Mouse (Mus musculus): Measurements from ENCODE around the gene Casp2.

The Casp2 gene

GRCm38 (mm10) chr6:42276151-42276550 lies 11.4 kb downstream of the Casp2 start:
- no peak for DNase-seq (ENCODE audit: low read depth, low spot score)

DNA sequence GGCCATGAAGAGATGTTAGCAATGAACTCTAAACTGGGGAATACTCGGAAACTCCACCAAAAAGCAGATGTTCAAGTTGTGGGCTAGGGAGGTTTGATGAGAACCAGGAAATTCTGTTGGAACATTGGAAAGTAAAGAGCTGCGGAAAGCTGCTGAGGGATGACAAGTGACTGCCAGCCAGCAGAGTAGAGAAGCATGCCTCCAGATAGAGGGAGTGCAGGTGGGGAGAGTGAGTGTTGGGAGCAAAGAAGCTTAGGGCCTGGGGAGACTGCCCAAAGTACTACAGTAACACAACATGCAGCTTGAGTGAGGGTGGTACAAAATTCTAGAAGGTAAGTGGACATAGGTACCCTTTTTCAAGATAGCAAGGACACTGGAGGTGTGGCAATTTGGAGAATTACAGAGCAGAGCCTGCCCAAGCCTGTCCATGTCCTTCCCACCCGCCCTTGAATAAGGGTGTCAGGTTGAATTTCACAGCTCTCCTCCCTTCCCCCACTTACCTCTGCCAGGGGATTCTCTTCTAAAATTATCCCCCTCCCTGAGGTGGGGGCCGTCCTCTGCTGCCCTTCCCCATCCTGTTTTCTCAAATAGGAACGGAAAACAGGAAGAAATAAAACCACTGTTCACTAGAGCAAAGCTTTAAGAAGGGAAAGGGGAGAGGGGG lies 18.2 kb downstream of the Casp2 start:
- no peak for DNase-seq (ENCODE audit: low read depth, low spot score)

DNA sequence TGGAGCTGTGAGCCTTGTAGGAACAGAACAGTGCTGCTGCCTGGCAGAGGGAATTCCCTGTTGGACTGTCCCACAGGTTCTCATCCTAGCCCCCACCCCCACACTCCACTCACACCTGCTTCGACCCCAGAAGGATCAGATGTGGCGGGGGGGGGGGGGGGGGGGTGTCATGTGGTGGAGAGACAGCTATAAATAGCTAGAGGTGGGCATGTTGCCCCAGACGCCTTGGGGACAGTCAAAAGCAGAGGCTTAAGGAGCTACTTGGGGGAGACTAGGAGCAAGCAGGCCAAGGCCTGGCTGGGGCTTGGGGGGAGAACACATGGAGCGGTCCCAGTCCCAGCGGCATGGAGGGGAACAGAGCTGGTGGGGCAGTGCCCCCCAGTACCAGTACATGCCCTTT lies 21.7 kb downstream of the Casp2 start, which contains the start of gene Clcn1:
Gene Clcn1, plus strand, starts transcription at position 238 of the 400 bp plus-strand sequence.
- DNase-seq (ENCODE audit: low read depth, low spot score) = no peak

DNA sequence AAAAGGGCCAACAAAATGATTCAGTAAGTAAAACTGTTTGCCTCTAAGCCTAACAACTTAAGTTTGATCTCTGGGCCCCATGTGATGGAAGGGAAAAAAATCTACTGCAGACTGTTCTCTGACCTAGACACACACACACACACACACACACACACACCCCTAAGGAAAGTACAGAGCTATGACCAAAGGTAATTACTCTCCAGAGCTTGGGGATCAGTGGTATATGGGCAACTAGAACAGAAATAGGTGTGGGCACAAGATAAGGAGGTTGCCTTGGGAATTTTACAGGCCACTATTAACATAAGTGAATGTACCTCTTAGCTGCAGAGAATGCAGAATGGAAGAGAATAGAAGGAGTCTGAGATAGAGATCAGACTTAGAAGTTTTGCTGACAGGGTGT lies 22.8 kb downstream of the Casp2 start:
- no peak for DNase-seq (ENCODE audit: low read depth, low spot score)

- no peak for DNase-seq (ENCODE audit: low read depth, low spot score)
Measured at GRCm38 (mm10) chr6:42293327-42293726, 28.5 kb downstream of the Casp2 start.

DNA sequence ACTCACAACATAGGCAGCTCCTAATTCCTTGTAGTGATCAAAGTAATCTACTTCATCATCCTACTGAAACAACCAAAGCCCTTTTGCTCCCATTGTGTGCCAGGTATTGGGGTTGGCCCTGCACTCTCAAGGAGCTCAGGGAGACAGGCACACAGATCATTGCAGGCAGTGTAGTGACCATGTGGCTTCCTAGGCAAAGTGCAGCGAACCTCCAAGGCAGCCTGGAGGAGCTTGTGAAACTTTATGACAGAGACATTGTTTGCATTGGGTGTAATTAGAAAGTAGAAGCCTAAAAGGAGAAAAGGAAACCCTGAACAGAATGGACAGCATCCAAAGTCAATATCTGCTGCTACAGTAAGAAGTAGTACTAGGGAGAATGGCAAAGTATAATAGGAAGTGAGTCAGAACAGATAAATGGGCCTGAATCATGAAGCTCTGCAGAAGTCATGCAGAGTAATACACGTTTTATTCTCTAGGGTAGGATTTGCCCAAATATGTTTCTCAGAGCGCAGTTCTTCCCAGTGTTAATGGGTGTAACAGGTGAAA lies 30.8 kb downstream of the Casp2 start:
- DNase-seq (ENCODE audit: low read depth, low spot score) = no peak

DNA sequence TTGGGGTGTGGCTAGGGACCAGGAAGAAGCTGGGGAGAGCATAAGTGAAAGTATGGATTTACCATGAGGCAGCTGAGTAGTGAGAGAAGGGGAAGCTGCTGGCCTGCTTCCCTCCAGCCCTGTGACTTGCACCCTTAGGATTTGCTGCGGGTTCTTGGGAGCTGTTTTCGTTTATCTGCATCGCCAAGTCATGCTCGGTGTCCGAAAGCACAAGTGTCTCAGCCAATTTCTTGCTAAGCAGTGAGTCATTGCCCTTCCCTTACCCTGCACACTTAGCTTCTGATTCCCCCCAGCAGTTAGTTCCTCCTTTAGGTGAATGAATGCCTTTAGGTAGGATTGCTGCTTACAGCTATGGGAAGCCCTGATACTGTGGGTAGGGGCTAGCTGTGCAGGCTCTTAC lies 34.6 kb downstream of the Casp2 start:
- DNase-seq (ENCODE audit: low read depth, low spot score) = no peak

- no peak for DNase-seq (ENCODE audit: low read depth, low spot score)
Measured at GRCm38 (mm10) chr6:42309816-42310378, 45.1 kb downstream of the Casp2 start.

GRCm38 (mm10) chr6:42310427-42311053 lies 45.8 kb downstream of the Casp2 start:
- DNase-seq (ENCODE audit: low read depth, low spot score) = no peak

DNA sequence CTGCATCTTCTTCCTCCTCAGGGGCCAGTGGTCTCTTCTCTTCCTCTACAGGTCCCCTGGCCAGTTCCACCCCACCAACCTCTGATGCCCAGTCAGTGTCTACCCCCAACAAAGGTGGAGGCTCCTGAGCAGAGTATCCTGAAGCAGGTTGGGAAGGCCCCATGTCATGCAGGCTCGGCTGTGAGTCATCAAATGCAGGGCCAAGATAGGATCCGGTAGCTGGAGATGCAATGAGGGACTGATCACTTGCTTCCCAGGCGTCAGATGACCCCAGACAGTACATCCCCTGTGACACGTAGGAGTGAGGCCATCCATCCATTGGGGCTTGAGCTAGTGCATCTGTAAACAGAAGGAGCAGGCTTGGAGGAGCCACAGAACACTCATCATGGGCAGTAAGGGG lies 53.5 kb downstream of the Casp2 start:
- no peak for DNase-seq (ENCODE audit: low read depth, low spot score)

DNA sequence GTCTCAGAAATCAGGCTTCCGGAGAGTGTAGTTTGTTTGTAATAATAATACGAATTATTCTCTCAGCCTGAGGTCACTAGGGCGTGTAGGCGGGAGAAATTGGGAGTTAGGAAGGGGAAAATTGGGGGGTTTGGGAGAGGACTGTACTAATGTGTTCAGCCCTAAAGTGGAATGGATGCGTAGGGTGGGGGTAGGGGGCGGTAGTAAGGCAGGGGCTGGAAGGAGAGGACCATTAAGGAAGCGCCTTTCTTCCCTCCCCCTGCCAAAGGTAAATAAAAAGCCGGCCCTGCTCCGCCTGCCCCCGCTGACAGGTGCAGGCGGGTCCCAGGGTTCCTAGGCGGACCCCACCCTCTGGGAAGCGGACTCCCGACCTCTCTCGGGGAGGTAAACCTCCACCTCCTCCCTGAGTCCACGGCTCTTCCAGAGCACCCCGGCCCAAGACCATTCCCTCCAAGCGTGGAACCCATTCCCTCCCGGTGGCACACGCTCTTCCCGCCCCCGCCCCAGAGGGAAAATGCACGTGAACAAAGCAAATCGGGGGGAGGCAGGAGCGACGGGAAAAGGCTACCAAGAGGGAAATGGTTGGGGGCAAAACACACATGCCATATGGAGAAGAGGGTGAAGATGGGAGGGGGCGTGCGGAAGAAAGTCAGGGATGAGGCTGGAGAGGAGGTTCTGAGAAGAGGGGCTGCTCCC lies 58.7 kb downstream of the Casp2 start:
- DNase-seq (ENCODE audit: low read depth, low spot score) = no peak

- DNase-seq (ENCODE audit: low read depth, low spot score) = no peak
Measured at GRCm38 (mm10) chr6:42324067-42324481, 59.3 kb downstream of the Casp2 start.

GRCm38 (mm10) chr6:42324482-42325267 lies 59.9 kb downstream of the Casp2 start, which contains the start of gene Fam131b:
Fam131b (minus strand) TSS chr6:42324643.
- peak; percentile 60 for DNase-seq (ENCODE audit: low read depth, low spot score)

DNA sequence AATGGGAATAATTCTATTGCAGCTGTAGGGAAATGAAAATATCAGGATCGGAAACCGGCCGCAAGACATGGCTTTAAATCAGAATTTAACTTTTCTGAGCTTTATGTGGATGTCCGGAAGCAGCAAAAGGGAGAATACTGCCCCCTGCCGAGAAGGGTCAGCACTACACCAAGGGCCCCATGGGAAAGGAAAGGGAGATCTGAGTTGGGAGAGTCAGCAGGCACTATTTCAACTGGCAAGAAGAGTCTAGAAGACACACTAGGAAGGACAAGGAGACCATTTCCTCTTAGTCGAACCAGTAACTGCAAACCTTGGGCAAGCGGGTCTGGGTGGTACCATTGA lies 60.5 kb downstream of the Casp2 start:
- DNase-seq (ENCODE audit: low read depth, low spot score) = peak; percentile 30

DNA sequence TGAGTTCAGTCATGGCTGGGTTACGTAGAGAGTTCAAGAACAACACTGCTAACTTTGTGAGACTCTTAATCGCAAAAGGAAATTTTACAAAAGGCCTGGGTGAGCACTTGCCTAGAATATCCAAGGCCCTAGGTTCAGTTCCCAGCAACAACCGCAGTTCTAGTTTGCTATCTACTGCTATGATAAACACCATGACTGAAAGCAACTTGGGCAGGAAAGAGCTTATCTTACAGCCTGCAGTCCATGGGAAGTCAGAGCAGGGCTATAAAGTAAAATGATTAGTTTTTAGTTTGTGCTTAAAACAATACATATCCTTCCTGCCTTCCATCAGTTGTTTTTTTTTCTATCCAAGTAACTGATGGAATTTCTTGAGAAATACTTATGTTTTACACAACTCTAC lies 61.7 kb downstream of the Casp2 start:
- no peak for DNase-seq (ENCODE audit: low read depth, low spot score)

GRCm38 (mm10) chr6:42328757-42329156 lies 64.0 kb downstream of the Casp2 start:
- no peak for DNase-seq (ENCODE audit: low read depth, low spot score)

GRCm38 (mm10) chr6:42330216-42330615 lies 65.4 kb downstream of the Casp2 start:
- DNase-seq (ENCODE audit: low read depth, low spot score) = no peak

DNA sequence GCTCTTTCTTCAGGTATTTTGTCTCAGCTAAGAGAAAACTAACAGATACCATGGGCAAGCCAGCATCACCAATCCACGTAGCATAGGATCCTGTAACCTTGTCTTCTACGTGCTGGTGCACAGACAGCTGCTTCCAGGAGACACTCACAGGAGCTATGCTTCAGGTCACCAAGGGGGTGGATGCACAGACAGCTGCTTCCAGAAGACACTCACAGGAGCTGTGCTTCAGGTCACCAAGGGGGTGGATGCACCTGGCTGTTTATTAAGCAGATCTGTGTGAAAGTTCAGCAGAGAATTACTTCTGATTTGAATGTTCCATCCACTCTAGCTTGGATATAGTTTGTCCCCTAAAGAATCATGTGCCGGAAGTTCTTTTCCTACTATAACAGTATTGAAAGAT lies 66.2 kb downstream of the Casp2 start:
- DNase-seq (ENCODE audit: low read depth, low spot score) = no peak
